Mouse (Mus musculus) Muller cell, postnatal 12 days (primary cell): ENCODE data around the gene Fli1.

Experiments used
- DNase-seq: peaks from one replicate; pipeline ENCODE4 v3.0.0-alpha.2; 2015; ENCODE audit errors: inconsistent ontology term

Gene Fli1

DNA sequence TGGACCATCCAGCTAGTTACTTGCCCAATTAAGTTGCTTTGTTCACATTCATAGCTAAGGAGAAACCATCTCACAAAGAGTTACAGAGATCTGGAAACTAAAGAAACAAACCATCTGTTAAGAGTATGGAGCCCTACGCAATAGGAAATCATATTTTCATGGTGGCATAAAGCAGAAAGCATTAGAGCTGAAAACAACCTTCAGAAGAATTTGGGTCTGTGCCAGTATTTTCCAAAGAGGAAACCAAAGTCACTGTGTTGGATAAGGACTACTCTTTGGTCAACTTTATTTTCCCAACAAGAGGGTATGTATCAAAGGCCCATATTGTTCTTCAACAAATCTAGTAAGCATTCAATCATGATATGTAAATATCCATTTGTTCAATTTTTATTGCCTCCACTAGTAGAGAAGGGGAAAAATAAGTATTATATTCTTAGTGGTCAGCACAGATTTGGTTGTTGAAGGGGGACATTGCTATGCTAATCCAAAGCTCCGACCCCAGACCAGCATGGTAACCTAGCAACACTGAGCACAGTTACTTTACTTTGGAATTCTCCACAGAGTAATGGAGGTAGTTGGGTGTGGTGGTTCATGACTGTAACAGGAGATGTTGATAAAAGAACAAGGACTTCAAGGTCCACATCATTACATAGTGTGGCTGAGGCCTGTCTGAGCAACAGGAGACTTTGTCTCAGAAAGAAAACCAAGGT, 20.0 kb downstream of the Fli1 start:
- DNase-seq, result no peak

GRCm38 (mm10) chr9:32521331-32521730, 21.3 kb downstream of the Fli1 start:
- no peak for DNase-seq

DNA sequence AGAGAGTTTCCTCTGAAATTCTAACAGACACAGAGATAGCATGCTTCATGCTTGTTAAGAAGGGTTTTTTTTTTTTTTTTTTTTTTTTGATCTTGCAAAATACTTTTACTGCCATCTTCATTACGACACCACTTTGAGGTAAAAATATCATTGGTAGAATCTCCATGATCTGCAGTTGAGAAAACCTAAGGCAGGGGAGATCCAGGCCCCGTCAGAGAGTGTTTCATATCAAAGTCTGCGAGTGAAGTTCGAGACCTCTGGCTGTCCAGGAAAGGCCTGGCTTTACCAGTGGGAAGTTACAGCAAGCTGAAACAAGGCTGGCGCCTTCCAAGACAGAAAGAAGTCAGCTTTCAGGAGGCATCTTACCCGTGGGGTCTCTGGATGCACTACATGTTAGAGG, 21.8 kb downstream of the Fli1 start:
- DNase-seq, result no peak

- no peak for DNase-seq
These were observed 23.3 kb downstream of the Fli1 start for GRCm38 (mm10) chr9:32519101-32520051.

DNA sequence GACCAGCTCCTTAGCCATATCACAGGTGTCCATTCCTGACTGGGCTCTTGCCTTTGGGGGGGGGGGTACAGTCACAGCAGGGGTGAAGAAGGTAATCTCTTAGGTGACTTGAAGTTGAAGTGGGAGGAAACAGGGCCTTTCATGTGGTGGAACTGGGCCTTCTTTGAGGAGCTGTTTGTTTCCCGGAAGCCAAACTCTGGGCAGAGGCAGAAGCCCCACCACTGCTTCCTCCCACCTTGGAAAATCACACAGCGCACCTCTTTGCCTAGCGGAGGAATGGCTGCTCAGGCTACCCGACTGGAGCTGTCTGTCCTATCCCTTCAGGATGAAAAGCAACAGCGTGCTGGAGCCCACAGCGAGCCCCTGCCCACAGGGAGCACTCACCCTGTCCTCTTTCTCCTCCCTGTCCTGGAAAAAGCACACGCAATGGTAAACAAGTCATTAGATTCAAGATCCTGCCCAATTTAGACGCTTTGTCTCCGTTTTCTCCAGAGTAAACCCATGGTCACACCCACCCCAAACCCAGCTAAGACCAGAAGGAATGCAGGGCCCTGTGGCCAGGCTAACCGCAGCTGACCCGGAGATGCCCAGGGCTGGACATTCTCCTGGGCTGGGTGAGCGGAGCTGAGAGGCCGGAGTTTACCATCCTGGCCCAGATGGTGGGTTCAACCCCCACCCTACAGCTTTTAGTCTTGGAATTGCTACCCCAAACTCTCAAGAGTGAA, 24.1 kb downstream of the Fli1 start:
- DNase-seq, result peak; percentile 5

DNA sequence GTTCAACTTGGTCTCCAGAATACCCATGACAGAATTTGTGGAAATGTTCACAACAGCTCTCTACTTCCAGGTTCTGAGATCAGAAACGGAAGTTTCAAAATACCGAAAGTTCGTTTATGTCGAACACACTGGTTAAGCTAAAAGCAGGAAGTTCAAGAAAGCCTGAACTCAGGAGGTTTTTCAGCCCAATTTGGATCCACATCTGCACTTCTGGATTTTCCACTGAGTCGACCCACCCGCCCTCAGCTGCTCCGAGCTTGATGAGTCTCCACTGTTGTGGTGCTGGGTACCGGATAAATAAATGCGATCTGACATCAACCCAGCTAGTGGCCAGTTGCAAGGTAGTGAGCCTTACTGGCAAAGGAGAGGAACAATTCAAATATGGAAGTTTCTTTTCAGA, 26.0 kb downstream of the Fli1 start:
- DNase-seq, result no peak

- no peak for DNase-seq
These were observed 26.6 kb downstream of the Fli1 start for GRCm38 (mm10) chr9:32515894-32516686.

DNA sequence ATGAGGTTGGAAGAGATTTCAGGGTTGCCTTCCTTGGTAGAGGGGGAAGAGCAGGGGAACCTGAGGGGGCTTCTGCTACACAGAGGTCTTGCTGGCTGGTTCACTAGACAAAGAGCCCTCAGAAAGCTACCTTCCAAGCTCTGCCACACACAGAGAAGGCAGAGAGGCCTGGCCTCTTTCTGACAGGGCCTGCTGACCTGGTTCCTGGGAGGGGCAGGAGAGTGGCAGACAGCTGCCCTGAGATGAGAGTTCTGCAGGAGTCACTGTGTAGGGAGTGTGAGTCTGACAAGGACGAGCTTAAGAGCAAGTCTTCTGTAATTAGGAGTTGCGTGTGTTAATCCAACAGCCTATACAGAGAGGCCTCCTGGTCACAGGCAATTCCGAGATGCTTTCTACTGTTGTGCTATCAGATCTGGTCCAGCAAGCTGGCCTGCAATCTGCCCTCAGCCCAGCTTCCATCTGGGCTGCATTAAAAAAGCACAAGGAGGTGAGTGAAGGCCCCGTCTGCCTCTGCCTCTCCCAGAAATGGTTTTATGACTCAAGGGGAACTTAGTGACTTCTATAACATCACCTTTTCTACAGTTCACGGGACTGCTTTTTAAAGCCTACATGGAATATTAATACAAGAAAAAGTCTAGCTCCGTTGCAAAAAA, 28.1 kb downstream of the Fli1 start:
- no peak for DNase-seq

DNA sequence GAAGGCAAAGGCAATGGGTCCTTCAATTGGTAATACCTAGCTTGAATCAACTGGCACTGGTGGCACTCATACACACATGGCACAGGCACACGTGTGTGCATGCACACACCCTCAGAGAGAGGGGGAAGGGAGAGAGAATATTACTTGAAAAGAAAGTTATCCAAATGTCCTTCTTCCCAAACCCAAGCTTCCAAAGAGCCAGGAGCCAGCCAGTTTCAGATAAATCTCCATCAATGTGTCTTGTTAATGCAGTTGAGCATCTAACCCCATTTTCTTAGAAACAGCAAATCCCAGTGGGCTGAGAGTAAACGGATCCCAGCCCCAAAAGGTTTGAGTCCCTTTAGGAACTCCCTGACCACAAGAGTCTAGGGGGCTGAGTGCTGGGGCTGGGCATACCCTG, 29.2 kb downstream of the Fli1 start:
- no peak for DNase-seq

DNA sequence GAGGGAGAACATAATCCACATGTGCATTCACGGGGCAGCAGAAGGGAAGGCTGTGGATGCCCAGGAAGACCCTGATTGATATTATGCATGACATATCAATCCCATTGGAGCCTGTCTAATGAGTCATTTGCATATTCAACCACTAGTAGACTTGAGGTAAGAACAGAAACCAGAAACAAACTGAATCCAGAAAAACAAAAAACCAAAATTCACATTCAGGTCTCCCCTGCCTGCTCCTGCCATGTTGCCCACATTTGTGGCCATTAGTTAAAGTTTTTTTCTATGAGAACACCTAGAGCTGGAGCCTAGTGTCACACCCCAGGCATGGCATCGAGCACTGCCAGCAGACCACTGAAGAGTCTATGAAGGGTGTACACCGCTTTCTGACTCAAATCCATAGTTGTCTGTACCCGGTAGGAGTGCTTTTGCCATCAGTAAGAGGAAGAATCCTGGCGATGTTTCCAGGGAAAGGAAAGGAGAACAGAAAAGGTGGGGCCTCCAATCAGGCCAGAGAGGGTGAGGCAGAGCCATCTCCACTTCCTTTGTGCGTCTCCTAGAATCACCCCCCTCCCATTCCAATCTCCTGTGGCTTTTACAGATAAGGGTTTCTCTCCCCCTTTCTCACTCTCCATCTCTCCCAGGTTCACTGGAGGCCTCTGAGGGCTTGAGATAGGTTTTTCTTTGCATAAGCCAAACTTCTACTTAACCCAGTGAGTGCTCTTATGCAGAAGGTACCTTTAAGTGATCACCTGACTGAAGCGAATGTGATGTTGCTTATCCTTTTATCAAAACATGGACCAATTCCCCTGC, 32.0 kb downstream of the Fli1 start:
- no peak for DNase-seq

GRCm38 (mm10) chr9:32509706-32510156, 32.9 kb downstream of the Fli1 start:
- DNase-seq, result no peak

- DNase-seq, result no peak
These were observed 34.0 kb downstream of the Fli1 start for GRCm38 (mm10) chr9:32508648-32509047.

- DNase-seq, result no peak
These were observed 34.5 kb downstream of the Fli1 start for GRCm38 (mm10) chr9:32508118-32508517.

DNA sequence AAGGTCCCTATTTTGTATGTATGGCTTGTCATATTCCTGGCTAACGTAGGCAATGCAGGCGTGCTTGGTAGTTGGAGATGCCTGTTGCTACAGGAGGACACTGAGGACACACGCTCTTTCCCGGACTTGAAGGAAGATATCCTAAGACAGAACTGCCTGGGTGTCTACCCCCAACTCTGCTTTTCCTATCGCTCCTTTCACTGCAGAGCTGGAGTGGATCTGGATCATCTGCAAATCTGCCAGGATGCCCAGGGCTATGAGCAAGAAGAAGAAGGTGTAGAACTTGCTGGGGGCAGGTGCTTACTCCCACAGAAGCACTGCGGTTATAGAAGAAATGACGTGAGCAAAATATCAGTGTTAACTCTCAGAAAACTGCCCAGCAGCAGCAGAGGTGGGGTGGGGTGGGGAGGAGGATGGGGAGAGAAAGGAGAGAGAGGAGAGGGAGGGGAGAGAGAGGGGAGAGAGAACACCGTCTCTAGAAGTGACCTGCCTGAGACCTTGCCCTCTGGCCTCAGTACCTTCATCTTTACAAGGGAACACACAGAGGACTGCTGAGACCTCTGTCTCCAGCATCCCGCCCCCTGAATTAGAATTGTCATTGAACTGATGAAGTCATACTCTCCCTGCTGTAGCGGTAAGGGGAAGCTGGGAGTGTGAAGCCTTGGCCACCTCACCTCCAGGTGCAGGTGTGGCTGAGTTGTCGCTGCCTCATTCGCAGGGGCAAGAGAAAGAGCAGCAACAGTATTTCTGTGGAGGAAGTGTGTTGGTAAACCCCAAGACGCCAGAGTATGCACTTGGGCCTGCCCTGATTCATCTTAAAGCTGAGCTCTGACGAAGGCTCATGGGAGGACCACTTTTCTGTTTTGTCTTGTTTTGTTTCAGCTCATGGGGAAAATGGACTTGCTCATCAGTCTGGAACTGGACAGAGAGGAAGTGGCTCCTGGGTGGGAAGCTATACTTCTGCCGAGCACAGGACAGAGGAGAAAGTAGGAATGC, 35.5 kb downstream of the Fli1 start:
- no peak for DNase-seq

DNA sequence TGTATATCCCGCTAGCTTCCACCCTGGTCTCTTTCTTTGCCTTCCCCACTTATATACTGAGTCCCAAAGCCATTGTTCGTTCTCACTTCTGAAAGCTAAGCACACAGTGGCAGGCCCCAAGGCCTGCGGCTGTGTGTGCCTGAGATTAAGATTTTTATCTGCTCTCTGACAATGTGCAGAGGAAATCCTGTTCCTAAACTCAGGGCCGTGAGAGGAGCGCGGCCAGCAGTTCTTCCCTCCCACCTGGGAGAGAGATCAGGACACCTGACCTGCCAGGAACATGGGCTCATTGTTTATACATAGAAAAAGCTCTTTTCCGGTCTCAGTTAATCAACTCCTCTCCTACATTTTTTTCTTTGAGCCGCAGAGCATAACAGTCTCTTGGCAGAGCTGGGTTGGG, 36.5 kb downstream of the Fli1 start:
- DNase-seq, result no peak

GRCm38 (mm10) chr9:32505460-32506075, 37.1 kb downstream of the Fli1 start:
- no peak for DNase-seq

GRCm38 (mm10) chr9:32503995-32504451, 38.6 kb downstream of the Fli1 start:
- no peak for DNase-seq

DNA sequence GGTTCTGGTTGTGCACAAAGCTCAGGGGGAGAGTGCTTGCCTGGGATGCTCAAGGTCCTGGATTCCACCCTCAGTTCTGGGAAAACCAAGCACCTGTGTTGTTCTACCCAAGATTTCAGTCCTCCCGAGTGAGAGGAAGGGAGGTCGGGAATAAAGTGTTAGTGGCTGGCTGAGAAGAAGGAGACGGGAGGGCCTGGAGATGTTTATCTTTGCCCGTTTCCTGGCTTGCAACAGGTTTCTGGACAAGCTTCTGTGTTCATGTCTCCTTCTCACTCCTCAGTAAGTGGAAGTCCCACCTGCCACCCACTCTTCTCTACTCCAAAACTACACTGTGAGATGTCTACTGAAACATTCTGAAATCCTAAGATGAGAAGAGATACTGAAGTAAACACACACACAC, 39.2 kb downstream of the Fli1 start:
- no peak for DNase-seq
